17 mouse cellular contexts compared by ENCODE assay signal in the genomic region with DNA sequence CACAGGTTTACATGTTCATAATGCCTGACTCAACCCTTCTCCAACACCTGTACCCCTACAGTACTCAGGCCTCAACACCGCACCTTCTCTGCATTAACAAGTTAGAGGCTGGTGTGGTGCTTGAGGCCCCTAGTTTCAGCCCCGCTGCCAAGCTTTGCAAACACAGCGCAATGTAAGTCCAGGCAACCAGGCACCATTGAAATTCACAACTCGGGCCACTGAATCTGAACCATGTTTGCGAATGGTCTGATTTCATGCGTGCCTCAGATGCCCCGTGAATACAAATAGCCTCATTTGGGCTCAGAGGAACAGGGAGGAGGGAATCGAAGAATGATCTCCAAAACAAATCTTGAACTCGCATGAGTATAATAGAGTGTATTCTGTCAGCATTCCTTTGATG. TPM values are rescaled to one million over a fixed set of nuclear protein-coding genes. Genes with fewer than 3 reads are reported as not detected.
A peak's percentile ranks its signal among the peaks of the same experiment; 100 is the strongest.
DNase-seq lines count a peak whose midpoint lies in the region; ATAC-seq and TF ChIP-seq lines count a peak whose summit lies in the region.
"Had no signal": no experiment of that assay in that cellular context is flagged by ENCODE, and none has a peak within 500 bp of the region (broad histone marks: within the 10 kb centered on the region; RNA-seq: fewer than 3 reads in every experiment).

No protein-coding gene starts in this region.

- 7% methylated on average over 9 of the region's 9 CpGs for WGBS in forebrain, embryonic 14.5 days
- WGBS in hindbrain, postnatal 0 days, result 24% methylated on average over 9 of the region's 9 CpGs
- 17% methylated on average over 9 of the region's 9 CpGs for WGBS in midbrain, postnatal 0 days
- 76% methylated on average over 9 of the region's 9 CpGs for WGBS in heart, embryonic 10.5 days
- 80% methylated on average over 9 of the region's 9 CpGs for WGBS in heart, adult 2 months

- peak overlapping the region; percentile 10; the same call in 1 of the 2 replicates for H3K4me2 ChIP-seq in forebrain, embryonic 14.5 days (ENCODE audit: low read length)
- no peak overlapping the region for H3K4me2 ChIP-seq in hindbrain, postnatal 0 days (ENCODE audit: low read depth, low read length)
- no peak overlapping the region for H3K4me2 ChIP-seq in midbrain, postnatal 0 days (ENCODE audit: low read depth, low read length, poor library complexity, severe bottlenecking)
- H3K4me2 ChIP-seq: heart, embryonic 11.5 days; limb, embryonic 13.5 days; liver, embryonic 15.5 days had no signal

- H3K9me3 ChIP-seq in forebrain, embryonic 14.5 days (replicated peaks; ENCODE audit: control insufficient read depth, low read length), result no peaks in the 10 kb centered on the region
- H3K9me3 ChIP-seq in hindbrain, postnatal 0 days (ENCODE audit: low read length), result no peaks in the 10 kb centered on the region
- no peaks in the 10 kb centered on the region for H3K9me3 ChIP-seq in midbrain, postnatal 0 days (ENCODE audit: low read length)
- H3K9me3 ChIP-seq in heart, embryonic 10.5 days, result no peaks in the 10 kb centered on the region
- H3K9me3 ChIP-seq: limb, embryonic 13.5 days; liver, embryonic 15.5 days had no signal

- peak; percentile 54 for ATAC-seq in forebrain, embryonic 14.5 days
- ATAC-seq in hindbrain, postnatal 0 days, result peak; percentile 41; the same call in 1 of the 2 replicates
- ATAC-seq in midbrain, postnatal 0 days (ENCODE audit: low FRiP score), result no peak
- ATAC-seq: intestine, postnatal 0 days had no signal

- TF ChIP-seq POLR2A in heart, adult 2 months (IDR thresholded peaks at IDR 0.05; ENCODE audit: insufficient read depth, low read depth, low read length), result no peak

- peak; percentile 78 for DNase-seq in Muller cell, postnatal 12 days (ENCODE audit: inconsistent ontology term)
- DNase-seq in forebrain, embryonic 14.5 days (ENCODE audit: low spot score), result peak; percentile 82
- DNase-seq in hindbrain, postnatal 0 days (ENCODE audit: low spot score), result peak; percentile 47
- DNase-seq in midbrain, postnatal 0 days (ENCODE audit: low spot score), result peak; percentile 42
- DNase-seq in heart, embryonic 10.5 days (ENCODE audit: low spot score), result no peak
- no peak for DNase-seq in layer of hippocampus, postnatal 14 days (ENCODE audit: low spot score in 2 of 2)
- no peak for DNase-seq in heart, adult 2 months
- DNase-seq: cerebellum, adult 11-12 months; cerebellum, postnatal 36 days; gastrocnemius, postnatal 10 days; kidney, postnatal 25 days; lung, postnatal 14 days; thymus, postnatal 4 days had no signal

- no peaks in the 10 kb centered on the region for H3K79me2 ChIP-seq in heart, adult 2 months (replicated peaks; ENCODE audit: control insufficient read depth, insufficient read depth, low read length)

- H3K27ac ChIP-seq in forebrain, embryonic 14.5 days (ENCODE audit: low read depth, low read length), result peak overlapping the region; percentile 71; the same call in 1 of the 2 replicates
- H3K27ac ChIP-seq in hindbrain, postnatal 0 days, result no peak overlapping the region
- no peak overlapping the region for H3K27ac ChIP-seq in midbrain, postnatal 0 days (ENCODE audit: low read depth, low read length)
- no peak overlapping the region for H3K27ac ChIP-seq in heart, embryonic 10.5 days
- H3K27ac ChIP-seq in heart, adult 2 months, result no peak overlapping the region
- H3K27ac ChIP-seq: limb, embryonic 13.5 days; liver, embryonic 15.5 days had no signal

- H3K4me3 ChIP-seq in forebrain, embryonic 14.5 days (ENCODE audit: low read depth, low read length), result no peak overlapping the region
- no peak overlapping the region for H3K4me3 ChIP-seq in hindbrain, postnatal 0 days (ENCODE audit: low read length)
- H3K4me3 ChIP-seq in midbrain, postnatal 0 days (ENCODE audit: low read depth, low read length), result no peak overlapping the region
- no peak overlapping the region for H3K4me3 ChIP-seq in heart, embryonic 10.5 days
- H3K4me3 ChIP-seq in heart, adult 2 months, result no peak overlapping the region
- H3K4me3 ChIP-seq: limb, embryonic 13.5 days; liver, embryonic 15.5 days had no signal

- H3K36me3 ChIP-seq in forebrain, embryonic 14.5 days (ENCODE audit: control insufficient read depth, insufficient read depth, low read length), result no peaks in the 10 kb centered on the region
- no peaks in the 10 kb centered on the region for H3K36me3 ChIP-seq in hindbrain, postnatal 0 days (ENCODE audit: insufficient read depth, low read length)
- H3K36me3 ChIP-seq in midbrain, postnatal 0 days (ENCODE audit: insufficient read depth, low read length), result no peaks in the 10 kb centered on the region
- no peaks in the 10 kb centered on the region for H3K36me3 ChIP-seq in heart, embryonic 10.5 days
- no peaks in the 10 kb centered on the region for H3K36me3 ChIP-seq in heart, adult 2 months (ENCODE audit: control insufficient read depth, insufficient read depth, low read length)
- H3K36me3 ChIP-seq: limb, embryonic 13.5 days; liver, embryonic 15.5 days had no signal

- no peak for TF ChIP-seq EP300 in heart, adult 2 months (IDR thresholded peaks at IDR 0.05; ENCODE audit: insufficient read depth, low read depth, low read length)

- no peak overlapping the region for H3K9ac ChIP-seq in forebrain, embryonic 14.5 days (ENCODE audit: low read length)
- H3K9ac ChIP-seq in hindbrain, postnatal 0 days (replicated peaks; ENCODE audit: low read length), result no peak overlapping the region
- H3K9ac ChIP-seq in midbrain, postnatal 0 days (replicated peaks; ENCODE audit: low read length, poor library complexity, severe bottlenecking), result no peak overlapping the region
- no peak overlapping the region for H3K9ac ChIP-seq in heart, adult 2 months (ENCODE audit: low read depth, low read length)
- H3K9ac ChIP-seq: limb, embryonic 13.5 days; liver, embryonic 15.5 days had no signal

- no peak for TF ChIP-seq CTCF in hindbrain, postnatal 0 days (IDR thresholded peaks at IDR 0.05; ENCODE audit: low read depth)
- no peak for TF ChIP-seq CTCF in midbrain, postnatal 0 days (IDR thresholded peaks at IDR 0.05)
- TF ChIP-seq CTCF in heart, adult 2 months (IDR thresholded peaks at IDR 0.05), result no peak

- intact Hi-C loops in heart, adult 2 months (cut with DNase I), result no loop called here

- no peaks in the 10 kb centered on the region for H3K27me3 ChIP-seq in forebrain, embryonic 14.5 days (replicated peaks; ENCODE audit: control insufficient read depth, insufficient read depth, low read length)
- no peaks in the 10 kb centered on the region for H3K27me3 ChIP-seq in hindbrain, postnatal 0 days (ENCODE audit: insufficient read depth, low read length)
- peaks cover 5% of the 10 kb centered on the region; the same call in 1 of the 2 replicates for H3K27me3 ChIP-seq in midbrain, postnatal 0 days (ENCODE audit: insufficient read depth, low read length)
- peaks cover 18% of the 10 kb centered on the region; the same call in 1 of the 2 replicates for H3K27me3 ChIP-seq in heart, embryonic 10.5 days (ENCODE audit: insufficient read depth, poor library complexity, severe bottlenecking)
- no peaks in the 10 kb centered on the region for H3K27me3 ChIP-seq in heart, adult 2 months (ENCODE audit: control insufficient read depth, insufficient read depth, low read length)
- H3K27me3 ChIP-seq: limb, embryonic 13.5 days had no signal

- H3K4me1 ChIP-seq in forebrain, embryonic 14.5 days (ENCODE audit: control insufficient read depth, insufficient read depth, low read length), result peaks cover 23% of the 10 kb centered on the region
- no peaks in the 10 kb centered on the region for H3K4me1 ChIP-seq in hindbrain, postnatal 0 days (ENCODE audit: insufficient read depth, low read length)
- no peaks in the 10 kb centered on the region for H3K4me1 ChIP-seq in midbrain, postnatal 0 days (ENCODE audit: insufficient read depth, low read length)
- peaks cover 37% of the 10 kb centered on the region; the same call in 1 of the 2 replicates for H3K4me1 ChIP-seq in heart, embryonic 10.5 days
- H3K4me1 ChIP-seq in heart, adult 2 months (ENCODE audit: control insufficient read depth, insufficient read depth, low read length), result no peaks in the 10 kb centered on the region
- H3K4me1 ChIP-seq: limb, embryonic 13.5 days; liver, embryonic 15.5 days had no signal

RNA-seq across cellular contexts. Expression of a gene that starts 15.6 kb away (rescaled TPM):
- 6.1 and 6.4 TPM in 2 replicates for polyA plus RNA-seq in forebrain, embryonic 14.5 days (2014; fragmentation: Nextera tagmentation; extraction: Ambion mirVana)
- total RNA-seq in hindbrain, postnatal 0 days (2014; rRNA removed), result 2.3 and 9.4 TPM in 2 replicates
- 3.9 and 4.0 TPM in 2 replicates for polyA plus RNA-seq in hindbrain, postnatal 0 days (2015; fragmentation: Nextera tagmentation; extraction: Ambion mirVana)
- 4.3 and 5.1 TPM in 2 replicates for total RNA-seq in midbrain, postnatal 0 days (2014; rRNA removed)
- polyA plus RNA-seq in midbrain, postnatal 0 days (2015; fragmentation: Nextera tagmentation; extraction: Ambion mirVana), result 3.3 and 3.5 TPM in 2 replicates
- 1.0 and 2.3 TPM in 2 replicates for polyA plus RNA-seq in heart, embryonic 10.5 days (2016; fragmentation: Nextera tagmentation; extraction: Ambion mirVana)
- 1 to 10 TPM in 1 of 2 experiments, under 1 TPM in 1; 0.74 to 1.5 TPM for total RNA-seq in layer of hippocampus, postnatal 14 days (2021)
- total RNA-seq in heart, adult 2 months (2021), result 1 to 10 TPM; 1.3 to 2.1 TPM
- 0.92 and 1.6 TPM in 2 replicates for polyA plus RNA-seq in heart, adult 2 months (2012; rRNA removed)

RNA-seq across cellular contexts. Expression of a gene that starts 32.0 kb away (rescaled TPM):
- polyA plus RNA-seq in forebrain, embryonic 14.5 days (2014; fragmentation: Nextera tagmentation; extraction: Ambion mirVana), result 7.0 and 9.7 TPM in 2 replicates
- total RNA-seq in hindbrain, postnatal 0 days (2014; rRNA removed), result 14.5 and 17.6 TPM in 2 replicates
- 4.0 and 4.5 TPM in 2 replicates for polyA plus RNA-seq in hindbrain, postnatal 0 days (2015; fragmentation: Nextera tagmentation; extraction: Ambion mirVana)
- 16.3 and 17.5 TPM in 2 replicates for total RNA-seq in midbrain, postnatal 0 days (2014; rRNA removed)
- polyA plus RNA-seq in midbrain, postnatal 0 days (2015; fragmentation: Nextera tagmentation; extraction: Ambion mirVana), result 4.4 and 5.1 TPM in 2 replicates
- 8.4 and 12.7 TPM in 2 replicates for polyA plus RNA-seq in heart, embryonic 10.5 days (2016; fragmentation: Nextera tagmentation; extraction: Ambion mirVana)
- 10 to 100 TPM; 13.2 to 15.7 TPM for total RNA-seq in layer of hippocampus, postnatal 14 days (2021)
- 1 to 10 TPM; 5.5 to 6.1 TPM for total RNA-seq in heart, adult 2 months (2021)
- 2.6 and 3.0 TPM in 2 replicates for polyA plus RNA-seq in heart, adult 2 months (2012; rRNA removed)

Comparison
In these comparisons a context has a peak if more than half of its experiments do, and no peak if none do; other contexts are left out.
1. DNase-seq: peak in Muller cell, postnatal 12 days (single experiment), forebrain, embryonic 14.5 days (single experiment), hindbrain, postnatal 0 days (single experiment) and midbrain, postnatal 0 days (single experiment); none in heart, embryonic 10.5 days (single experiment), layer of hippocampus, postnatal 14 days (0 of 2) and heart, adult 2 months (0 of 2).